Mouse (Mus musculus) kidney, postnatal 0 days (tissue): Measurements from ENCODE around the gene Sde2. TPM values are rescaled to one million over a fixed set of nuclear protein-coding genes. Genes with fewer than 3 reads are reported as not detected.
A peak's percentile ranks its signal among the peaks of the same experiment; 100 is the strongest.

ENCODE experiments used
- ATAC-seq: fragments of 200-750 bp; cut with Nextera tagmentation; replicated peaks from 2 replicates; pipeline ENCODE4 v1.8.0; 2017; ENCODE audit warnings: low read depth, moderate number of reproducible peaks, moderate TSS enrichment, moderate library complexity; ENCODE audit not compliant: low FRiP score
- DNase-seq: peaks from one replicate; pipeline ENCODE4 v3.0.0-alpha.2; 2016; ENCODE audit warnings: low spot score
- H3K27ac ChIP-seq: fragments of 300-500 bp; sonication (generic); 2 replicates; pipeline ENCODE4 v1.5.1; 2014; ENCODE audit warnings: mild to moderate bottlenecking
- H3K27me3 ChIP-seq: fragments of 300-500 bp; sonication (generic); 2 replicates; pipeline ENCODE4 v1.6.1; 2014; ENCODE audit warnings: low read length, mixed read lengths; ENCODE audit not compliant: insufficient read depth
- H3K36me3 ChIP-seq: fragments of 300-500 bp; sonication (generic); 2 replicates; pipeline ENCODE4 v1.6.1; 2014; ENCODE audit warnings: low read length, mixed read lengths; ENCODE audit not compliant: insufficient read depth
- H3K4me1 ChIP-seq: fragments of 300-500 bp; sonication (generic); replicated peaks from 2 replicates; pipeline ENCODE4 v1.6.1; 2014; ENCODE audit warnings: antibody characterized with exemption, low read length, mixed read lengths; ENCODE audit not compliant: insufficient read depth
- H3K4me2 ChIP-seq: fragments of 300-500 bp; sonication (generic); 2 replicates; pipeline ENCODE4 v1.6.1; 2014; ENCODE audit warnings: mild to moderate bottlenecking, low read length, moderate library complexity, mixed read lengths
- H3K4me3 ChIP-seq: fragments of 300-500 bp; sonication (generic); replicated peaks from 2 replicates; pipeline ENCODE4 v1.5.1; 2014; ENCODE audit warnings: low read depth, low read length
- H3K9ac ChIP-seq: fragments of 300-500 bp; sonication (generic); 2 replicates; pipeline ENCODE4 v1.6.1; 2014; ENCODE audit warnings: low read depth, low read length
- H3K9me3 ChIP-seq: fragments of 300-500 bp; sonication (generic); replicated peaks from 2 replicates; pipeline ENCODE4 v1.6.1; 2016; ENCODE audit warnings: low read length, inconsistent platforms, mixed read lengths
- CTCF ChIP-seq: IDR thresholded peaks from 2 replicates; pipeline ENCODE4 v1.5.1; 2016; ENCODE audit warnings: antibody characterized with exemption, low read depth, mild to moderate bottlenecking, moderate library complexity
- WGBS: fragments of 180-500 bp; shearing (Covaris S2); extraction: QIAGEN DNeasy Blood & Tissue Kit; methylation state at CpG from one replicate; pipeline ENCODE4 v1.1.7; 2014; 5-methylcytosine and 5-hydroxymethylcytosine counted together
- polyA plus RNA-seq: library from polyadenylated mRNA; unstranded; fragments of >200 nt; fragmentation: Nextera tagmentation; extraction: Ambion mirVana; gene quantifications from 2 replicates; pipeline ENCODE4 v1.2.1, GENCODE M21; 2015

Gene Sde2
- polyA plus RNA-seq, 1 experiment from 2014 or later = 25.6 TPM

- Histone ChIP-seq H3K36me3 (no peaks in the 10 kb centered on the region), H3K4me2 (no peak overlapping the region), H3K4me1 (no peaks in the 10 kb centered on the region), H3K9me3 (no peaks in the 10 kb centered on the region), H3K4me3 (no peak overlapping the region), H3K9ac (no peak overlapping the region), H3K27ac (no peak overlapping the region), H3K27me3 (no peaks in the 10 kb centered on the region)
- WGBS = 68% methylated on average over 8 of the region's 8 CpGs
- no peak for TF ChIP-seq CTCF
- ATAC-seq (no peak), DNase-seq (no peak)
Observed at GRCm38 (mm10) chr1:180839201-180839910, 11.6 kb upstream of the Sde2 start.

- DNase-seq = no peak
- no peak overlapping the region for H3K27ac ChIP-seq
- no peaks in the 10 kb centered on the region for H3K27me3 ChIP-seq
- no peaks in the 10 kb centered on the region for H3K4me1 ChIP-seq
- no peak overlapping the region for H3K9ac ChIP-seq
- H3K9me3 ChIP-seq = no peaks in the 10 kb centered on the region
- no peak for TF ChIP-seq CTCF
- H3K36me3 ChIP-seq = no peaks in the 10 kb centered on the region
- no peak overlapping the region for H3K4me3 ChIP-seq
- ATAC-seq = 0 out of 2 replicates have a peak, but pooled peaks have one; percentile 30
- H3K4me2 ChIP-seq = no peak overlapping the region
- WGBS = 76% methylated on average over 8 of the region's 8 CpGs
Observed at GRCm38 (mm10) chr1:180841561-180842300, 9.2 kb upstream of the Sde2 start.

- peak overlapping the region; percentile 73 for H3K27ac ChIP-seq
- TF ChIP-seq CTCF = no peak
- H3K9ac ChIP-seq = peak overlapping the region; percentile 46; the same call in 1 of the 2 replicates
- no peaks in the 10 kb centered on the region for H3K9me3 ChIP-seq
- WGBS = 1% methylated on average over 9 of the region's 9 CpGs
- ATAC-seq (no peak), DNase-seq (peak; percentile 96)
- H3K4me2 ChIP-seq = peak overlapping the region; percentile 48
- H3K4me1 ChIP-seq = peaks cover 19% of the 10 kb centered on the region
- H3K4me3 ChIP-seq = peak overlapping the region; percentile 8
- no peaks in the 10 kb centered on the region for H3K36me3 ChIP-seq
- H3K27me3 ChIP-seq = no peaks in the 10 kb centered on the region
Observed at GRCm38 (mm10) chr1:180848114-180848510, 2.8 kb upstream of the Sde2 start.

GRCm38 (mm10) chr1:180848511-180849241 lies 2.3 kb upstream of the Sde2 start:
- 18% methylated on average over 11 of the region's 11 CpGs for WGBS
- Histone ChIP-seq H3K4me3 (peak overlapping the region; percentile 8), H3K9ac (peak overlapping the region; percentile 46; the same call in 1 of the 2 replicates), H3K27ac (peak overlapping the region; percentile 73), H3K4me1 (peaks cover 19% of the 10 kb centered on the region), H3K36me3 (no peaks in the 10 kb centered on the region), H3K9me3 (no peaks in the 10 kb centered on the region), H3K27me3 (no peaks in the 10 kb centered on the region), H3K4me2 (peak overlapping the region; percentile 48)
- ATAC-seq = no peak
- DNase-seq = peak; percentile 40
- TF ChIP-seq CTCF = no peak

GRCm38 (mm10) chr1:180849701-180850301 lies 1.1 kb upstream of the Sde2 start:
- peak overlapping the region; percentile 96 for H3K27ac ChIP-seq
- H3K27me3 ChIP-seq = no peaks in the 10 kb centered on the region
- H3K4me3 ChIP-seq = peak overlapping the region; percentile 35; the same call in 1 of the 2 replicates
- ATAC-seq = no peak
- DNase-seq = peak; percentile 61
- TF ChIP-seq CTCF = no peak
- peaks cover 19% of the 10 kb centered on the region for H3K4me1 ChIP-seq
- 30% methylated on average over 11 of the region's 11 CpGs for WGBS
- H3K9me3 ChIP-seq = no peaks in the 10 kb centered on the region
- peak overlapping the region; percentile 62; the same call in 1 of the 2 replicates for H3K9ac ChIP-seq
- H3K4me2 ChIP-seq = peak overlapping the region; percentile 82
- no peaks in the 10 kb centered on the region for H3K36me3 ChIP-seq

DNA sequence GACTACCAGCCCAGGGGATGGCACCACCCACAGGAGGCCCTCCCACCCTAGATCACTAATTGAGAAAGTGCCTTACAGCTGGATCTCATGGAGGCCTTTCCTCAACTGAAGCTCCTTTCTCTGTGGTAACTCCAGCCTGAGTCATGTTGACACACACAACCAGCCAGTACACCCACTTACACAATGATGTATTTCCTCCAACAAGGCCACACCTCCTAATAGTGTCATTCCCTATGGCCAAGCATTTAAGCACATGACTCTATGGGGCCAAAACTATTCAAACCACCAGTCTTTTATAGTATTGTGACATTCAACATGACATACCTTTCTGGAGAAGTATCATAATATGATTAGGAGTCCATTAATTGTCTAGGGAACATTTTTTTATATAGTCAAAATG lies 7.8 kb downstream of the Sde2 start:
- TF ChIP-seq CTCF = no peak
- Histone ChIP-seq H3K36me3 (peaks cover 60% of the 10 kb centered on the region), H3K27me3 (no peaks in the 10 kb centered on the region), H3K4me1 (no peaks in the 10 kb centered on the region), H3K4me3 (no peak overlapping the region), H3K9me3 (no peaks in the 10 kb centered on the region), H3K9ac (no peak overlapping the region), H3K27ac (no peak overlapping the region), H3K4me2 (no peak overlapping the region)
- DNase-seq (no peak), ATAC-seq (no peak)
